Mouse (Mus musculus): ENCODE measurements around the gene Mpped1.

GRCm38 (mm10) chr15:83772953-83773352, 6.3 kb upstream of the Mpped1 start:
- TF ChIP-seq POLR2A (IDR thresholded peaks at IDR 0.05; ENCODE audit: low read depth, low read length) = no peak
- no peak for TF ChIP-seq CTCF (IDR thresholded peaks at IDR 0.05; ENCODE audit: extremely low read depth, insufficient read depth, insufficient read length, insufficient replicate concordance)

Data from spleen, adult 2 months (tissue).